Mouse (Mus musculus) intestine, postnatal 0 days (tissue): ENCODE results near the gene Eid1. TPM values are rescaled to one million over a fixed set of nuclear protein-coding genes. Genes with fewer than 3 reads are reported as not detected.

Source experiments
- ATAC-seq: fragments of 200-750 bp; cut with Nextera tagmentation; 2 replicates; pipeline ENCODE4 v1.8.0; 2017; ENCODE audit warnings: mild to moderate bottlenecking, moderate TSS enrichment, moderate library complexity
- H3K27ac ChIP-seq: fragments of 300-500 bp; sonication (generic); 2 replicates; pipeline ENCODE4 v1.5.1; 2014; ENCODE audit warnings: mild to moderate bottlenecking, low read depth, low read length, moderate library complexity
- H3K27me3 ChIP-seq: fragments of 300-500 bp; sonication (generic); replicated peaks from 2 replicates; pipeline ENCODE4 v1.6.1; 2014; ENCODE audit warnings: low read length, mixed read lengths; ENCODE audit not compliant: control insufficient read depth, insufficient read depth
- H3K36me3 ChIP-seq: fragments of 300-500 bp; sonication (generic); 2 replicates; pipeline ENCODE4 v1.6.1; 2014; ENCODE audit warnings: mild to moderate bottlenecking, moderate library complexity; ENCODE audit not compliant: control insufficient read depth, insufficient read depth
- H3K4me1 ChIP-seq: fragments of 300-500 bp; sonication (generic); replicated peaks from 2 replicates; pipeline ENCODE4 v1.6.1; 2014; ENCODE audit warnings: antibody characterized with exemption, low read length, mixed read lengths; ENCODE audit not compliant: control insufficient read depth, insufficient read depth
- H3K4me2 ChIP-seq: fragments of 300-500 bp; sonication (generic); replicated peaks from 2 replicates; pipeline ENCODE4 v1.6.1; 2014; ENCODE audit warnings: low read depth, mild to moderate bottlenecking, moderate library complexity
- H3K4me3 ChIP-seq: fragments of 300-500 bp; sonication (generic); 2 replicates; pipeline ENCODE4 v1.5.1; 2014; ENCODE audit warnings: low read depth, low read length
- H3K9ac ChIP-seq: fragments of 300-500 bp; sonication (generic); 2 replicates; pipeline ENCODE4 v1.6.1; 2014; ENCODE audit warnings: mild to moderate bottlenecking, low read depth, low read length
- H3K9me3 ChIP-seq: fragments of 300-500 bp; sonication (generic); 2 replicates; pipeline ENCODE4 v1.6.1; 2016; ENCODE audit warnings: mixed run types; ENCODE audit not compliant: control insufficient read depth
- CTCF ChIP-seq: sonication (generic); IDR thresholded peaks from 2 replicates; pipeline ENCODE4 v1.5.1; 2016; ENCODE audit warnings: low read depth, mild to moderate bottlenecking, control low read depth, antibody characterized with exemption, moderate library complexity
- WGBS: fragments of 180-500 bp; shearing (Covaris S2); extraction: QIAGEN DNeasy Blood & Tissue Kit; methylation state at CpG from one replicate; pipeline ENCODE4 v1.1.7; 2014; 5-methylcytosine and 5-hydroxymethylcytosine counted together
- polyA plus RNA-seq: library from polyadenylated mRNA; unstranded; fragments of >200 nt; fragmentation: Nextera tagmentation; extraction: Ambion mirVana; gene quantifications from 2 replicates; pipeline ENCODE4 v1.2.1, GENCODE M21; 2015

Gene Eid1
- polyA plus RNA-seq, 1 experiment from 2014 or later: 67.4 TPM

GRCm38 (mm10) chr2:125630010-125630409 is 42.9 kb upstream of the Eid1 start:
- 95% methylated on average over 2 of the region's 2 CpGs for WGBS
- no peak overlapping the region for H3K4me2 ChIP-seq
- no peak overlapping the region for H3K27ac ChIP-seq
- no peak overlapping the region for H3K4me3 ChIP-seq
- no peak for TF ChIP-seq CTCF
- no peaks in the 10 kb centered on the region for H3K4me1 ChIP-seq
- no peak for ATAC-seq
- no peaks in the 10 kb centered on the region for H3K36me3 ChIP-seq
- no peak overlapping the region for H3K9ac ChIP-seq
- no peaks in the 10 kb centered on the region for H3K9me3 ChIP-seq
- no peaks in the 10 kb centered on the region for H3K27me3 ChIP-seq

- H3K4me2 ChIP-seq: no peak overlapping the region
- TF ChIP-seq CTCF: no peak
- no peak for ATAC-seq
Observed at GRCm38 (mm10) chr2:125637331-125637730, 35.6 kb upstream of the Eid1 start.

GRCm38 (mm10) chr2:125644912-125645311 is 28.0 kb upstream of the Eid1 start:
- H3K4me2 ChIP-seq: no peak overlapping the region
- ATAC-seq: no peak
- WGBS: 80% methylated on average over 6 of the region's 6 CpGs
- H3K9ac ChIP-seq: no peak overlapping the region
- H3K4me3 ChIP-seq: no peak overlapping the region
- H3K4me1 ChIP-seq: no peaks in the 10 kb centered on the region
- H3K36me3 ChIP-seq: no peaks in the 10 kb centered on the region
- H3K27me3 ChIP-seq: no peaks in the 10 kb centered on the region
- TF ChIP-seq CTCF: no peak
- H3K27ac ChIP-seq: no peak overlapping the region
- H3K9me3 ChIP-seq: no peaks in the 10 kb centered on the region

More at GRCm38 (mm10) chr2:125637331-125637730, 35.6 kb upstream of the Eid1 start:
- no peaks in the 10 kb centered on the region for H3K9me3 ChIP-seq
- no peak overlapping the region for H3K27ac ChIP-seq
- no peaks in the 10 kb centered on the region for H3K36me3 ChIP-seq
- H3K4me3 ChIP-seq: no peak overlapping the region
- H3K4me1 ChIP-seq: no peaks in the 10 kb centered on the region
- WGBS: 57% methylated on average over 7 of the region's 7 CpGs
- H3K9ac ChIP-seq: no peak overlapping the region
- no peaks in the 10 kb centered on the region for H3K27me3 ChIP-seq

DNA sequence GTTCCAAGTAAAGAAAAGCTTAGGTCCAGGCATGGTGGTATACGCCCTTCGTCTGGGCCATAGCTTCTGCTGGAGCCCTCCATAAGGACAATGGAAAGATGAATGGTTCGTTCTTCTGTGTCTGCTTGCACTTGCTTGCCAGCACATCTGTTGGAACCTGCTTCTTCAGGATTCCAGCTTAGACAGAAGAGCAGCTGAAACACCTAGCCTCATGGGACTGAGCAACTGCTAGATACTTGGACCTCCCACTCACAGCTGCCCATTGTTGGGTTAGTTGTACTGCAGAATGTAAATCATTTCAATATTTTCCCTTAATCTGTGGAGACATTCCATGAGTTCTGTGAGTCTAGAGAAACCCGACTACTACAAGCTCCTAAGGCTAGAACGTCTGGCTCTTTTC is 22.9 kb upstream of the Eid1 start:
- no peaks in the 10 kb centered on the region for H3K9me3 ChIP-seq
- H3K4me1 ChIP-seq: no peaks in the 10 kb centered on the region
- no peaks in the 10 kb centered on the region for H3K36me3 ChIP-seq
- no peak for TF ChIP-seq CTCF
- no peak overlapping the region for H3K27ac ChIP-seq
- H3K27me3 ChIP-seq: no peaks in the 10 kb centered on the region
- no peak overlapping the region for H3K9ac ChIP-seq
- no peak overlapping the region for H3K4me2 ChIP-seq
- no peak for ATAC-seq
- 83% methylated on average over 5 of the region's 5 CpGs for WGBS
- H3K4me3 ChIP-seq: no peak overlapping the region

- H3K4me2 ChIP-seq: no peak overlapping the region
- H3K4me1 ChIP-seq: no peaks in the 10 kb centered on the region
- H3K4me3 ChIP-seq: no peak overlapping the region
- no peaks in the 10 kb centered on the region for H3K9me3 ChIP-seq
- 82% methylated on average over 14 of the region's 14 CpGs for WGBS
- no peak overlapping the region for H3K27ac ChIP-seq
- H3K9ac ChIP-seq: no peak overlapping the region
- no peak for TF ChIP-seq CTCF
- H3K36me3 ChIP-seq: no peaks in the 10 kb centered on the region
- no peak for ATAC-seq
- H3K27me3 ChIP-seq: no peaks in the 10 kb centered on the region
Observed at GRCm38 (mm10) chr2:125650742-125651352, 22.0 kb upstream of the Eid1 start.

- Histone ChIP-seq H3K27ac (no peak overlapping the region), H3K4me2 (no peak overlapping the region), H3K4me1 (no peaks in the 10 kb centered on the region), H3K9ac (no peak overlapping the region), H3K4me3 (no peak overlapping the region), H3K36me3 (no peaks in the 10 kb centered on the region), H3K9me3 (no peaks in the 10 kb centered on the region), H3K27me3 (no peaks in the 10 kb centered on the region)
- no peak for TF ChIP-seq CTCF
- no peak for ATAC-seq
- WGBS: 71% methylated on average over 8 of the region's 8 CpGs
Observed at GRCm38 (mm10) chr2:125651563-125651962, 21.3 kb upstream of the Eid1 start.

DNA sequence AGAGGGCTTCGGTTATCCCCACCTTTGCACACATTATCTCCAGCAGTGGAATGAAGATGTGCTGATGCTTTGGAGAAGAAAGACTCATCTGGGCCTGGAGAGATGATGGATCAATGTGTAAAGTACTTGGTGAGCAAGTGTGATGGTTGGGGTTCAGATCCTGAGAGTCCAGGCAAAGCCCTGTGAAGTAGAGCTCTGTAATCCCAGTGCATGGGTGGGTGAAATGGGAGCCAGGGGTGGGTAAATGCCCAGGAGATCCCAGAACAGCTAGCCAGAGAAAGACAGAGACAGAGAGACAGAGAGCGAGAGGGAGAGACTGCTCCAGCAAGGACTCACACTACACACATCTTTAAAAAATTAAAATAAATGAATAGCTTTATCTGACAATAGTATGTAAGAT is 19.6 kb upstream of the Eid1 start:
- no peak for ATAC-seq
- no peaks in the 10 kb centered on the region for H3K27me3 ChIP-seq
- no peak for TF ChIP-seq CTCF
- H3K9ac ChIP-seq: no peak overlapping the region
- H3K4me3 ChIP-seq: no peak overlapping the region
- H3K36me3 ChIP-seq: no peaks in the 10 kb centered on the region
- H3K27ac ChIP-seq: no peak overlapping the region
- WGBS: 93% methylated on average over 2 of the region's 2 CpGs
- H3K9me3 ChIP-seq: no peaks in the 10 kb centered on the region
- no peak overlapping the region for H3K4me2 ChIP-seq
- no peaks in the 10 kb centered on the region for H3K4me1 ChIP-seq
